ENCODE assay signal across 8 mouse cellular contexts in the genomic region with DNA sequence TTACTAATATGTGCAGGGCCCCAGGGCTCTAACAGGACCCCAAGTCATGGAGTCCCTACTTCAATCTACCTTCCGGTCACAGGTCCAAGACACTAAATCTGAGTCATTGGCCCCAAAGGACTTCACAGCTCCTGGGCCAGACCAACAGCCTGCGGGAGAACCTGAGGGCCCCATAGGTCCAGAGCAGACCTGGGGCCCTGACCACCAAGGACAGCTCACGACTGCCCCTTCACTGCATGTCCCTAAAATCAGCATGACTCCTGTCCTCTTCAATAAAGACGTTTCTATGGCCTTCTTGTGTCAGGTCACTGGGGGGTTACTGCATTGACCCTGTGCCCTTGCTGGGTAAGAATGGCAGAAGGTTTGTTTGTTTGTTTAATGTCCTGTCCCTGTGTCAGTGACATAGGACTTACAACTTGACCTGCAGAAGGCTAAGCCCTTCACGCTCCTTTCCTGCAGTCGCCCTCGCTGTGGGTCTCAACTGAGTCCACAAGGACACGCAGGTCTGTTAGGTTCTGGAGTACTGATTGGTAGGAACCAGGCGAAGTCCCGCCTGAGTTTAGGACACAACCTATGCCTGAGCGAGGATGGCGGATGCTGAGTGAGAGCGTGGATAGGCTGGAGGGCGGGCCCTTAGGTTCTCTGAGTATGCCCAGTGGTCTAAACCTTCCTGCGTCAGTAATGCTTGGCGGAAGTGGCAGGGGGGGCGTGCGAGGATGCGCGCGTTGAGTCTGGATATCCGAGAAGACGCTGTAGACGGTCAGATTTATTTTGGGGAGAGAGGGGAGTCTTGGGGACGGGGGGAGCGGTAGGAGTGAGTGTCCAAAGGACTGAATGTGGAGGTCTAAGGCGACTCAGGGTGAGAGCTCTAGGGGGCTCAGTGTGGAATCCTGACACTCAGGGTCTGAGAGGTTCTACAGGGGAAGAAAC. TPM values are rescaled to one million over a fixed set of nuclear protein-coding genes. Genes with fewer than 3 reads are reported as not detected.
DNase-seq lines count a peak whose midpoint lies in the region; ATAC-seq lines count a peak whose summit lies in the region.

A gene (plus strand): TSS at position 642 of the 930 bp plus-strand sequence.

- peak; percentile 99 for ATAC-seq in megakaryocyte progenitor cell, adult 5-6 weeks (replicated peaks; ENCODE audit: poor library complexity)

- DNase-seq in adipocyte (ENCODE audit: low spot score) = peak; percentile 93
- peak; percentile 97 for DNase-seq in embryo, embryonic 10 days (ENCODE audit: low spot score)
- DNase-seq in gastrocnemius, postnatal 10 days = peak; percentile 82
- peak; percentile 98 for DNase-seq in induced T-regulatory cell, adult 2 months (ENCODE audit: low read depth)
- DNase-seq in left cerebral cortex, adult 9 months (ENCODE audit: low spot score in 2 of 2) = peak; percentile 96 to 98
- peak; percentile 91 for DNase-seq in right cerebral cortex, postnatal 14 days
- peak; percentile 89 to 94 for DNase-seq in urinary bladder, postnatal 36 days (ENCODE audit: low spot score in 2 of 2)

RNA-seq across cellular contexts. Expression of the gene that starts here (rescaled TPM):
- total RNA-seq in gastrocnemius, postnatal 10 days (2021) = 10 to 100 TPM; 18.3 to 18.6 TPM
- total RNA-seq in megakaryocyte progenitor cell, adult 5-6 weeks (2015) = 17.8 and 21.9 TPM in 2 replicates
- 34.2 and 41.8 TPM in 2 replicates for total RNA-seq in megakaryocyte progenitor cell, adult 5-6 weeks (2017)

Comparison
In these comparisons a context has a peak if more than half of its experiments do, and no peak if none do; other contexts are left out.
1. Peak in every context shown above with its lines: DNase-seq and ATAC-seq.